Mouse (Mus musculus): ENCODE measurements at regions not wholly inside any gene's neighbourhood (a gene's known extent, or its start where the extent isn't known, plus 50 kb on each side); places are given as distances from the start of the nearest gene placed in this dataset.
"Not testable (repeated sequence)": the region's sequence is repeated elsewhere in the genome, so short reads cannot be mapped to it uniquely, and the experiment has no call there.

- DNase-seq = no peak
Observed at GRCm38 (mm10) chr16:50533881-50534280, 57.1 kb downstream of the Ccdc54 start.

DNA sequence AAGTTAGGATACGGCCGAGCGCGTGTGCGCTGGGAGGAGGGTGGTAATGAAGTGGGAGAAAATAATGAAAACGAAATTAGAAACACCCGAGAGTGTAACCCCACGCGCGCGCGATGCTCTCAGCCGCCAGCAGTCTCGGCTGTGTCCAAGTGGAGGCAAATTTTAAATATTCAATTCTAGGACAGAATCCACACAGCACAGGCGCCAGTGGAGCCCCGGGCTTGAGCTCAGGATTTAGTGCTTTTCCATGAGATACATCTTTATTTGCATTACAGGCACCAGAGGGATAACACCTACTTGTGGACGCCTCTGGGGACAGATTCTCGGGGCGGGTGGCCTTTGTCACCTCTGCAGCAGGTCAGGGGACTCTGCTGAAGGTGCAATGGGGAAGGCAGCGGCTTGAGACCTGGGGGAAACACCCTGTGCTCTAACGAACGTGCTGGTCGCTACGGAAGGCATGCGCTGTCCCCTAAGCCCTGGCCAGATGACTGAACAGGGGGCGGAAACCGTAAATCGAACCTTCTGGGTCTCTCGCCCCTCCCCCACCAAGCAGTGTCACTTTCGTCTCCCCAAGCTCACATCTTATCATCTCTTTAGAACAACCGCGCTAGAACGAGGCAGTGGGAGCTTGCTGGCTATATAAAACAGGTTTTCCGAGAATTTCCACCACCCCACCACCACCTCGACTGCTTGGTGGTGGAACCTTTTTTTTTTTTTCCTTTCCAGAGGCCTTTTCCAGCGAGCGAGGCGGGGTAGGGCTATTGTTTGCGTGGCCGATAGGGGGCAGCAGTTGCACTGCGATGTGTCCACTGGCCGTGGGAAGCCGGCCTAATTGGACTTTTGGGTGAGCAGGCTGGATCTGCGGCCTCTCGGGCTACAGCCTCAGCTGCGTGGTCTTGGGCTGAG lies 61.2 kb downstream of the Ccdc54 start:
- peak; percentile 84 for DNase-seq

GRCm38 (mm10) chr16:50528677-50529510 lies 62.1 kb downstream of the Ccdc54 start:
- DNase-seq = peak; percentile 52

GRCm38 (mm10) chr16:50528355-50528676 lies 62.6 kb downstream of the Ccdc54 start:
- no peak for DNase-seq

DNA sequence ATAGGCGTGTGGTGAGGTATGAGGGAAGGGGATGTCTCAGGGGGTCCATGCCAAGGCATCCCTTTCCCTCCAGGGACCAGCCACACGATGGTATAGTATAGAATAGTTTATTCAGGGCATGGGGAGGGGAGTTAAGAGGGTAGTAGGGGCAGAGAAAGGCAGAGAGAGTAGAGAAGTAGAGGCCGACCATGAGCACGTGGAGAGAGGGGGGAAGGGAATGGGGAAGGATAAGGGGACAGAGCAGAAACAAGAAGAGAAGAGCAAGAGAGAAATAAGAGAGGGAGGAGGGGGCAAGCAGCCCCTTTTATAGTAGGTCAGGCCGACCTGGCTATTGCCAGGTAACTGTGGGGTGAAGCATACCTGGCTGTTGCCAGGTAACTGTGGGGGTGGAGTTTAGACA lies 64.0 kb downstream of the Ccdc54 start:
- DNase-seq = not testable (repeated sequence)

DNA sequence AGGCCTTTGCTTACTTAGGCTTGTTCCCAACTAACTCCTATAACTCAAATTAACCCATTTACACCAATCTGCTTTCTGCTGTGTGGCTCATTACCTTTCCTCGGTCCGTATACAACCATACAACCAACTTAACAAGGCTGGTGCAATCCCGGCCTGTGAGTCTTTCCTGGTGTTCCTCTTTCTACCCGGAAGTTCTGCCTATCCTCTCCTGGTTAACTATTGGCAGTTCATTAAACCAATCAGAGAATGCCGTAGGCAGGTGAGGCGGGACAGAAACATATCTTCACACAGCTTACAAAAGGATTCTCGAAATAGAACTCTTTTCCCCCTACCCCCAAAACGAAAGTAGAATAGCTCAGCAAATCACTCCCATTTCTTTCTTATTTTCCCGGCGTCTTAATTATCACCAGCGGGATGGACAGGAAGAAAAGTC lies 65.0 kb downstream of the Ccdc54 start:
- no peak for DNase-seq

DNA sequence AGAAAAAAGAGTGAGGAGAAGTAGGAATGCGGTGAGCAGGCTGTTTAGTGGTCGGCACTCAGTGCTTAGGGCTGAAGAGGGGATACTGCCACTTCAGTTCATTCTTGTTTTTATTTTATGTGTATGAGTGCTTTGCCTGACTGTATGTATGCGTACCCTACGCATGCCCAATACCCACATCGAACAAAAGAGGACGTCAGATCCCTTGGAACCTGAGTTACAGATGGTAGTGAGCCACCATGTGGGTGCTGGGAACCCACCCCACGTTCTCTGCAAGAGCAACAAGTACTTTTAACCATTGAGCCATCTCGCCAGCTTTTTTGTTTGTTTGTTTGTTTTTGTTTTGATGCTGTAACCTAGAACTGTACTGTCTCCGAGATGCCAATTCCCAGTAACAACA lies 65.5 kb downstream of the Ccdc54 start:
- DNase-seq = no peak

DNA sequence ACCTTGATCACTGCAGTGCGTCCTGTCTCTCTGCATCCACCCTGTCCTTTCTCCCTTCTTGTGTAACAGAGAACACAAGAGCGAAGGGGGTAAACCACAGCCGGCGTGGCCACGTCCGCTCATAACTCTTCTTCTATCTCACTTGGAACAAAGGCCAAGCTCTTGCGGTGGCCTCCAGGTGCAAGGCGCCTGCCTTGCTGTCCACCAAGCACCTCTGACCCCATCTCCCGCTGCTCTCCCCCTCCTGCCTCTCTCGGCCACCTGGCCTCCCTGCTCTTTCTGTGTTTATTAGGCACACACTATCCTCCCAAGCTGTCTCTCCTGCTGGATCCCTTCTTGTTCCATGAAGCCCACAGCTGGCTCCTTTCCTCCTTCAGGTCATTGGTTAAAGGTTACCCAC lies 71.3 kb downstream of the Ccdc54 start:
- no peak for DNase-seq

- DNase-seq = no peak
Observed at GRCm38 (mm10) chr16:50516579-50516978, 74.4 kb downstream of the Ccdc54 start.

- DNase-seq = no peak
Observed at GRCm38 (mm10) chr16:50515039-50515438, 75.9 kb downstream of the Ccdc54 start.

DNA sequence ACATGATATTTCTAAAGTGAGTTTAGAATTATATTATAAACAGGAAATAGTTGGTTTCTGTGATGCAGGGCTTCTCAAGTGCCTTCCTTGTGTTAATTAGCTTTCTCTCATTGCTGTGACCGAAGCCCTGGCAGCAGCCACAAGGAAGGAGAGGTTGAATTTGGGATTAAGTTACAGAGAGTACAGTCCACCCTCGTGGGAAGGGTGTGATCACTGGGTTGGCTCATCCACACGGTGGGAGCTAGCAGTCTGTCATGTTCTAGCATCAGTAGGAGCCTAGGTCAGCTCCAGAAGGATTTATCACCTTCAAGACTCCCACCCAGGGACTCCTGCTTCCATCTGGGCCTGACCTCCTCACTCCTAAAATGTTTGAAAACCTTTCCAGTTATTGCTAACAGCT lies 78.9 kb downstream of the Ccdc54 start:
- DNase-seq = no peak

DNA sequence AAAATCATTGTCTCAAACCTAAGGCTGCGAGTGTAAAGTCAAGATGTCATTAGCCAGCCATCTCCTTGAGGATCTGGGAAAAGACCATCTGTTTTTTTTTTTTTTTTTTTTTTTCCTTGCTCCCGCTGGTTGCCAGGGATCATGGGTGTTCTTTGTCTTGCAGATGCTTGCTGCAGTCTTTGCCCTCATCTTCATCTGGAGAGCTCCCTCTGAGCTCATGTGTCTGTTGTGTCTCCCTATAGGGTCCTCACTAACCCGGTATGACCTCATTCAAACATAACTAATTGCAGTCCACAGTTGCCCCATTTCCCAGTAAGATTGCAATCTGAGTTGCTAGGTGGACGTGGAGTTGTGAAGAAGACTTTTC lies 77.3 kb upstream of the Bbx start:
- DNase-seq = no peak

GRCm38 (mm10) chr16:50508673-50509528 lies 76.7 kb upstream of the Bbx start:
- DNase-seq = no peak

DNA sequence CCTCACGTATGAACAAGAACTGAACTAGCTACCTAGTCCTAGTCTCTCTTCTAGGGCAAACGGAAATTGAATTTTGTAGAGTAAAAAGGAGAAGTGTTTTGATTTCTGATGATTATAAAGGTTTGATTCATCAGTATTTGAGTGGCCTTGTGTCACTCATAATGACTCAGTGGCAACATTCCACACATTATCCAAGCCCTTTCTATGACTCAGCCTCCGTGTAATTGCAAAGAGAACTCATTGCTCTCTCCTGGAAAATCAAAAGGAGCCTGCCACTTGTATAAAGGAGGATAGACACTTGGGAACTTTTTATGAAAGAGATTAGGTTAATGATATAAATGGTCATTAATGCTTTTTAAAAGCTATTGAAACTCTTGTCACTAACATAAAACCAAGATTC lies 72.4 kb upstream of the Bbx start:
- DNase-seq = no peak

- no peak for DNase-seq
Observed at GRCm38 (mm10) chr16:50498909-50499308, 66.7 kb upstream of the Bbx start.

DNA sequence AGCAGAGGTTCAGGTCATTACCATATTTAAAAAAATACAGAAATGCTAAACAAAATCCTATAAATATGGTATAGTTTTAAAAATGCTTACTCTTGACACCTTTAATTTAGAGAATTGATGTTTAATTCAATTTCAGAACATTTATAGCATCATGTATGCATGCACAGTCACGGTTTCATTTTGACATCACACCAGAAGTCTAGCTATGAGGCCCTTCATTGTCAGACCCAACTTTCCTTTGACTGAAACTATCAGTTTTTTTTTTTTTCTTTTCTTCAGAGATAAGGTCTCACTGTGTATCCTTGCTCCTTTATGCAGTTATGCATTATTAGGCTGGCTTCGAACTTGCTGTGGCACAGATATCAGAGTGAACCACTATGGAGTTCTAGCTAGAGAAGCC lies 61.5 kb upstream of the Bbx start:
- no peak for DNase-seq

GRCm38 (mm10) chr16:50489244-50489643 lies 57.1 kb upstream of the Bbx start:
- DNase-seq = no peak

GRCm38 (mm10) chr16:50482360-50482786 lies 50.2 kb upstream of the Bbx start:
- no peak for DNase-seq
